Mouse (Mus musculus) spleen, postnatal 36 days (tissue): ENCODE measurements around the gene Gm21095.
"Not testable (repeated sequence)": the region's sequence is repeated elsewhere in the genome, so short reads cannot be mapped to it uniquely, and the experiment has no call there.

ENCODE experiments used
- DNase-seq, 2 experiments: peaks; one replicate each; pipeline ENCODE4 v3.0.0; 2022; ENCODE audit warnings: low spot score in 2 of 2, mixed read lengths in 1 of 2

Gm21095 gene

GRCm38 (mm10) chrY:84096979-84097378, at the start of gene Gm21095:
Gm21095 (plus strand) TSS chrY:84097279.
- DNase-seq, result not testable (repeated sequence)
